ENCODE assay signal across 8 mouse cellular contexts in the genomic region with DNA sequence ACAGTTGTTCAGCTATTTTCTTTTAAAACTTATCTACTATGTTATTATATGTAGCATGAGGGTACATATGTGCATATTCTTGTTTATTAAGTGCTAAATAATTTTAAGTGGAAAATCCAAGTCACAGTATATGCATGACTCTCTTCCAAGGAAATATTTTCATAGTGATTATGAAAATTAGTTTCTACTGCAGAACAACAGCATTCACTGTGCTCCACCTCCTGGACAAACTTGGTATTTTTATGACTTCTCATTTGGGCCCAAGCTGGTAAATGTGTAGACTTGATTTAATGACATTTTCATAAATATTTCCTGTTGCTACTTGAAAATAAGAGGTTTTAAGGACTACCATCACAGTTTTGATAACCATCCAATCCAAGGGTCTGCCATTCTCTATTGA.
DNase-seq lines count a peak whose midpoint lies in the region; ATAC-seq and TF ChIP-seq lines count a peak whose summit lies in the region.

No protein-coding gene starts in this region.

- H3K4me1 ChIP-seq in lung, adult 2 months (ENCODE audit: control insufficient read depth, insufficient read depth, low read length): no peaks in the 10 kb centered on the region
- no peaks in the 10 kb centered on the region for H3K4me1 ChIP-seq in limb, embryonic 14.5 days (ENCODE audit: control insufficient read depth, insufficient read depth, low read length)

- no peak for ATAC-seq in limb, embryonic 14.5 days (ENCODE audit: low FRiP score, low read depth)

- H3K27me3 ChIP-seq in limb, embryonic 14.5 days (ENCODE audit: control insufficient read depth, insufficient read depth, low read length): no peaks in the 10 kb centered on the region

- H3K27ac ChIP-seq in limb, embryonic 14.5 days (replicated peaks; ENCODE audit: low read depth, low read length): no peak overlapping the region

- TF ChIP-seq POLR2A in lung, adult 2 months (IDR thresholded peaks at IDR 0.05; ENCODE audit: borderline replicate concordance, extremely low read depth, low read depth, low read length): no peak
- no peak for TF ChIP-seq POLR2A in limb, embryonic 14.5 days (IDR thresholded peaks at IDR 0.05; ENCODE audit: borderline replicate concordance, extremely low read depth, insufficient read depth, insufficient read length)

- no peak overlapping the region for H3K4me3 ChIP-seq in lung, adult 2 months (replicated peaks; ENCODE audit: extremely low read depth, low read depth, low read length)
- no peak overlapping the region for H3K4me3 ChIP-seq in limb, embryonic 14.5 days (replicated peaks; ENCODE audit: low read length)

- H3K9me3 ChIP-seq in limb, embryonic 14.5 days (ENCODE audit: control insufficient read depth, low read length): no peaks in the 10 kb centered on the region

- intact Hi-C loops in heart, postnatal 25 days (cut with DNase I): no loop called here

- TF ChIP-seq CTCF in lung, adult 2 months (IDR thresholded peaks at IDR 0.05; ENCODE audit: insufficient read depth, low read length): peak; percentile 11; the same call in 1 of the 2 replicates

- no peaks in the 10 kb centered on the region for H3K36me3 ChIP-seq in limb, embryonic 14.5 days (ENCODE audit: control insufficient read depth, insufficient read depth, low read length)

- H3K9ac ChIP-seq in limb, embryonic 14.5 days (ENCODE audit: low read depth, low read length, severe bottlenecking): no peak overlapping the region

- peak; percentile 28 to 34 for DNase-seq in cerebellum, adult 18-20 months
- no peak for DNase-seq in cerebellum, adult 11-12 months
- no peak for DNase-seq in lung, adult 2 months
- no peak for DNase-seq in lung, postnatal 25 days (ENCODE audit: low spot score)
- peak; percentile 13 for DNase-seq in embryo, embryonic 11.5 days (ENCODE audit: low read depth, low spot score)
- DNase-seq in limb, embryonic 14.5 days (ENCODE audit: low spot score): peak; percentile 68
- DNase-seq in testis, postnatal 10 days (ENCODE audit: low spot score): no peak
- DNase-seq in heart, postnatal 25 days (ENCODE audit: low spot score): no peak

- H3K4me2 ChIP-seq in limb, embryonic 14.5 days (replicated peaks; ENCODE audit: low read depth, low read length, severe bottlenecking): no peak overlapping the region

Comparison
In these comparisons a context has a peak if more than half of its experiments do, and no peak if none do; other contexts are left out.
1. DNase-seq: peak in cerebellum, adult 18-20 months (2 of 2), embryo, embryonic 11.5 days (single experiment) and limb, embryonic 14.5 days (single experiment); none in cerebellum, adult 11-12 months (single experiment), lung, adult 2 months (single experiment), lung, postnatal 25 days (single experiment), testis, postnatal 10 days (single experiment) and heart, postnatal 25 days (single experiment).